Mouse (Mus musculus): ENCODE data around the gene Fos.

DNA sequence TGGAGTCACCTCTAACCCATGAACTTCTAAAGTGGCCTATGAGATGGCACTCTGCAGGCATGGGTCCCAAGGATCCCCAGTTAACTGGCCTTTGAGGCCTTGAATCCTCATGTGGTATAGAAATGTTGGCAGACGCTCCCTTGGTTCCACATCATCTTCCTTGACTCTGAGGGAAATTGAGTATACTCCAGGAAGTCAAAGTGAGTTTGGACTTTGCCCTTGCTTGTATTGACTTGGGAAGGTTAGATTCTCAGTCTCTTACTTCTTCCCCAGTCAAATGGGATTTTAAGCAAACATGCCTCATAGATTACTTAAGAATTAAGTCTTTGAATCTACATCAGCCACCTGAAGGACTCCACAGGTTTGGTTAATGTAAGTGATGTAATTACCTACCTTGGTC is 24.2 kb upstream of the Fos start:
- TF ChIP-seq CTCF (IDR thresholded peaks at IDR 0.05; ENCODE audit: low read depth) (no peak), EP300 (IDR thresholded peaks at IDR 0.05; ENCODE audit: low read depth) (no peak)
